Mouse (Mus musculus) ovary, adult 18-20 months (tissue): ENCODE results near the gene Rnft2.

Source experiments
- DNase-seq: peaks from one replicate; pipeline ENCODE4 v3.0.0; 2022; ENCODE audit warnings: low spot score, mixed read lengths

The Rnft2 gene

GRCm38 (mm10) chr5:118244606-118245443 lies at the start of gene Rnft2, which contains the start of gene 2410131K14Rik:
Rnft2 (minus strand) TSS chr5:118245116.
2410131K14Rik (plus strand) TSS chr5:118245227.
- peak; percentile 99 for DNase-seq

- peak; percentile 92 for DNase-seq
Measured at GRCm38 (mm10) chr5:118294086-118294864, 49.4 kb upstream of the Rnft2 start.

DNA sequence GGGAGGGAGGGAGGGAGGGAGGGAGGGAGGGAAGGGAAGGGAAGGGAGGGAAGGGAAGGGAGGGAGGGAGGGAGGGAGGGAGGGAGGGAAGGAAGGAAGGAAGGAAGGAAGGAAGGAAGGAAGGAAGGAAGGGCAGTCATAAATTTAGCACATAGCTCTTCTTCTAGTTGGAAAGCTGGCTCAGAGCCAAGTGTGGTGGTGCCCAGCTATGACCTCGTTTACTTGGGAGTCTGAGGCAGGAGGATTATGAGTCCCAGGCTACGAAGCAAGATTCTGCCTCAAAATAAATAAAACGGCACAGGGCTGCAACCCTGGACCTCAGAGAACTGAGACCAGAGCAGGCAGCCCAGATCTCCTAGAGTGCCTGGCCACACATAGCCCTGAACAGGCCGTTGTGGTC lies 47.6 kb upstream of the Rnft2 start:
- no peak for DNase-seq

GRCm38 (mm10) chr5:118291453-118291852 lies 46.5 kb upstream of the Rnft2 start:
- DNase-seq, result no peak

- DNase-seq, result no peak
Measured at GRCm38 (mm10) chr5:118277741-118278495, 33.0 kb upstream of the Rnft2 start.

GRCm38 (mm10) chr5:118276711-118277110 lies 31.8 kb upstream of the Rnft2 start:
- DNase-seq, result no peak

- DNase-seq, result no peak
Measured at GRCm38 (mm10) chr5:118276281-118276680, 31.4 kb upstream of the Rnft2 start.

GRCm38 (mm10) chr5:118274546-118274945 lies 29.6 kb upstream of the Rnft2 start:
- DNase-seq, result no peak

DNA sequence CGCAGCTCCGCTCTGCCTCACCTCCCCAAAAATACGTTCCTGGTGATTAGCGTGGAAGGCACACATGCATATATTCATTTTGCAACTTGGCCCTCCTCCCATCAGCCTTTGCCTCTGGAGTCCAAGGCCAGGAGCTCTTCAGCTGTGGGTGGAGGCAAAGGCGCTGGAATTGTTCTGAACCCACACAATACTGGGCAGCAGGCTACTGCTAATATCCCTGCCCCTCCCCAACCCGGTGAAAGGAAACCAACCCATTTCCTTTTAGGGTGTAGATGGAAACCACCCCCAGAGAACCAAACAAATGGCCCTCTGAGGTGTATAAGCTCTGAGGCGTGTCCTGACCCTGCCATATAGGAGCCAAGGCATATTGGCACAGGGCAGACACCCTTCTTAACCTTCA lies 28.5 kb upstream of the Rnft2 start:
- peak; percentile 19 for DNase-seq

DNA sequence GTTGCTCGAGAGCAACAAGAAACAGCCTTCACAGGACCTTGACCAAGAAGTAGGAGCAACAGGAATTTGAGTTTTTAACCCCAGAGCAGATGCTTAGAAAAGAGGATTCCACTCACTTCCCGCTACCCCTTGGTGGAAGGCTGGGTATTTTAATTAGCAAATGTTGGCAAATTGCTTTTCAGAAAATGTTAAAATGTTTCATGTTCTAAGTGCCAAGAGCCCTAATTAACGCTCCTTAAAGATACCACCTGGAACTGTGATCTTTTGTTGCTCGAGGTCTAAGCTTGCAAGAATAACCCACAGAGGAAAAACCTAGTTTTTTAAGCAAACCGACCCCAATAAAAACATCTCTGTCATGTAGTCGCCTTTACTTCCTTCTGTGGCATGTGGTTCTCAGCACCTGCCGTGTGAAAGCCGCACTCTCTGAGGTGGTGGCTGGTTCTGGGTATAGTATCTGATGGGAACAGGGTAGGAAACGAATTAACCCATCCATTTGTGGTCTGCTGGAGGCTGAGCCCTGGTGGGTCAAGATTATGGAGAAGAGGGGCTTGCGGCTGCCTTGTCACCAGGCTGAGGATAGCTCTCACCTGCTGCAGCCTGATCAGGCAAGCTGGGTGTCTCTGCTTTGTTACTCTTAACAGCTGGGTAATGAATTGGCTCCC lies 26.7 kb upstream of the Rnft2 start:
- DNase-seq, result no peak

DNA sequence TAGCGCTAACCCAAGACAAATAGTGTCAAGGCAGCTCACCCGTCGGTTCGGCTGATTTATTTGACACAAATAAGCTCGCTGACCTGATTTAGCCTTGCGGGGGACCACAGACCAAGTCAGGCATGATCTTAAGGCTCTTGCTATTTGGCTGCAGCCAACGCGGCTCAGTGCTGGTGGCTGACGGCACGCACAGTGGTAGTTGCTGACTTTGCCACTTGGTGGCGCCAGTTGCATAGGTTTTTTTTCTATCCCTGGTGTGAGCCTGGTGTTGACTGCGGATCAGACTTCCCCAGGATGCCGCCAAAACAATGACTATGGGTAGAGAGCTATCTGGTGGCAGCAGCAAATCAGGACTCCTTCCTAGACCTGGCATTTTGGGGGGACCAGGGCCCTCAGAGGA lies 24.1 kb upstream of the Rnft2 start:
- DNase-seq, result peak; percentile 65

- no peak for DNase-seq
Measured at GRCm38 (mm10) chr5:118266309-118266708, 21.4 kb upstream of the Rnft2 start.

- no peak for DNase-seq
Measured at GRCm38 (mm10) chr5:118265366-118265765, 20.4 kb upstream of the Rnft2 start.

DNA sequence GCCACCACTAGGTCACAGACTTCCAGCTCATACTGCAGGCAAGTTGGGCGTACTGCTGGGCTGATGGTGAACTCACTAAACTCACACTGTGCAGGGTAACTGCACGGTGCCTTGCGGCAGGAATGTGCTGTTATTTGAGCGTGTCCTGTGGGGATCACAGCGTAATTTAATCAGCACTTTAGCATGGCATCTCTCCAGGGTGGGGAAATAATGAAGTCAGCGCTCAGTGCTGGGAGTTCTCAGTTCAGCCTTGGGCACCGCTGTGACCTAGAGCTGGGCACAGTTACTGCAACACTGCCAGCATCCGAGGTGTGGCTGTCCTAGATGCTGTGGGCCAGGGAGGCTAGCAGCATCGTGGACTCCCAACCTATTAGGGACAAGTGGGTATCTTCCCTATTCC lies 19.4 kb upstream of the Rnft2 start:
- DNase-seq, result no peak

DNA sequence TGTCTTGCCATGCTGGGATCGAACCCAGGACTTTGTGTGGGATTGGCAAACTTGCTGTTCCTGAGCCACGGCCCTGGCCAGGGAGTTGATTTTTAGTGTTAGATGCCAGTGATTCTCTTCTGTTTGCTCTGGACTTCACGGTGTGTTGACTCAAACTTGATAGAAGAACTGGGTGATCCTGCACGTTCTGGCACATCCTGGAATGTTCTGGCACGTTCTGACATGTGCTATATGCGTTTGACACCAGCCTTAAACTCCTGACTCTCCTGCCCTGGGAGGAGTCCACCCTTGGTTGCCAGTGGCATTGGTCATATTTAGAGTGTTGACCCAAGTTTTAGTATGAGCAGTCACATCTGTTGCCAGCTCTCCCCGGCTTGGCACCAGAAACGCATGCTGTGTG lies 17.5 kb upstream of the Rnft2 start:
- no peak for DNase-seq

- DNase-seq, result no peak
Measured at GRCm38 (mm10) chr5:118261181-118261580, 16.3 kb upstream of the Rnft2 start.

GRCm38 (mm10) chr5:118260642-118261041 lies 15.7 kb upstream of the Rnft2 start:
- DNase-seq, result no peak

- no peak for DNase-seq
Measured at GRCm38 (mm10) chr5:118260055-118260454, 15.1 kb upstream of the Rnft2 start.

DNA sequence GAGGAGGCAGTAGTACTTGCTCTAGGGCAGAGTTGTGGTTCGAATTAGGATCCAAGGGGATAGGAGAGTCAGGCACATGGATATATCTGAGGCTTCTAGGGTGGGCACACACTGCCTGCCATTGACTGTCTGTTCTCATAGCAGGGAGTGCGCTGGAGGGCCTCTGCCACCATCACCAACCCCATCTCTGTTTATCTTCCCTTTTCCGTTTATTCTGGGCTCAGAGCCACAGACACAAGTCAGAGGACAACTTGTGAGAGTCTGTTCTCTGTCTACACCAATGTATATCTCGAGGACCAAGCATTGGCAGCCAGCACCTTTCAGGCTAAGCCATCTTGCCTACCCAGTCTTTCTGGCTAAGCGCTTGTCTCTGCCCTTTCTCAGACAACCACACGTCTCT lies 14.7 kb upstream of the Rnft2 start:
- no peak for DNase-seq

- no peak for DNase-seq
Measured at GRCm38 (mm10) chr5:118259152-118259551, 14.2 kb upstream of the Rnft2 start.

- no peak for DNase-seq
Measured at GRCm38 (mm10) chr5:118256981-118257380, 12.1 kb upstream of the Rnft2 start.

DNA sequence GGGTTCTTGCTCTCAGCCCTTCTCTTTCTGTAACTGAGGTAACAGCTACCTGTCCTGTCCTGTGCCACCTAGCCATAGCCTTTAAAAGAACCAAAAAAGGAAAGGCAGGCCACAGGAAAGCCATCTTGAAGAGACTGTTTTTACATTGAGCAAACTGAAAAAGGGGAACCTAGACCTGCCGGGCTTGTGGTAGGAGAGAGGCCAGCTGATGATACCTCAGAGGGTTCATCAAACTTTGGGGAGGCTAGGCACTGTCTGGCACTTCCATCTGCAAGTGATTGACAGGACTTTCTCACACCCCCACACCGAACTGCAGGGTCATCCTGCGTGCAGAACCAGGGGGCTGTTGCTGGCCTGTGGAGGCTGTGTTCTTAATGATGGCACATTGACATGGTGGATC lies 8.6 kb upstream of the Rnft2 start:
- no peak for DNase-seq
